Mouse (Mus musculus) thymus, postnatal 4 days (tissue): ENCODE data around the gene Tbp.

Experiments used
- DNase-seq: peaks from one replicate; pipeline ENCODE4 v3.0.0; 2021

The Tbp gene

DNA sequence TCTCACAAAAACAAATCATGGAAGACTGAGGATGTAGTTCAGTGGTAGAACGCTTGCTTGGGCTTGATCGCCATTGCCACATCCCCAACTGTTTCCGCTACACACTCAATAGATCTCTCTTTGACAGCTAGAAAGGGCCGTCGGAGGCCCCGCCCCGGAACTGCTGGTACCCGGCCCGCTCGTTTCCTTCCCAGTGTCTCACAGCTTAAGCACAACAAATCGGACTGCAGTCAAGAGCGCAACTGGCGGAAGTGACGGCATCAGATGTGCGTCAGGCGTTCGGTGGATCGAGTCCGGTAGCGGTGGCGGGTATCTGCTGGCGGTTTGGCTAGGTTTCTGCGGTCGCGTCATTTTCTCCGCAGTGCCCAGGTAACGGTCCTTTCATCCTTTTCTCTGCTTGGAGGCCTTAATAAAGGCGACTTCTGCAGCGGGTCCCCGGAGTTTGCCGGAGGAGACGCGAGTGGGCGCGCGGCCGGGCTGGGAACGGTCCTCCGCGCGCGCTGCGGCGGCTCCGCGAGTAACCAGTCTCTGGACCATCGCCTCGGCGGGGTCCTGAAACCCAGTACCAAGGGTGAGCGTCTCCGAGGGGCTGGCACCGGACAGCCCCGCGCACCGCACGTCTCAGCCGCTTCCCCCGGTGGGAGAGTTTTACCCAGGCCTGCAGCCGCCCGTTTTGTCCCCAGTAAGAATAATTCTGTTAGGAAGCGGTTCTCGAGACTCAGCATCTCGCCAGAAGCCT lies at the start of gene Tbp, which contains the start of gene Psmb1:
Gene Tbp (plus strand): TSS at position 233 of the 739 bp plus-strand sequence.
Gene Psmb1 (minus strand): TSS at position 96 of the 739 bp plus-strand sequence.
- DNase-seq = peak; percentile 96

DNA sequence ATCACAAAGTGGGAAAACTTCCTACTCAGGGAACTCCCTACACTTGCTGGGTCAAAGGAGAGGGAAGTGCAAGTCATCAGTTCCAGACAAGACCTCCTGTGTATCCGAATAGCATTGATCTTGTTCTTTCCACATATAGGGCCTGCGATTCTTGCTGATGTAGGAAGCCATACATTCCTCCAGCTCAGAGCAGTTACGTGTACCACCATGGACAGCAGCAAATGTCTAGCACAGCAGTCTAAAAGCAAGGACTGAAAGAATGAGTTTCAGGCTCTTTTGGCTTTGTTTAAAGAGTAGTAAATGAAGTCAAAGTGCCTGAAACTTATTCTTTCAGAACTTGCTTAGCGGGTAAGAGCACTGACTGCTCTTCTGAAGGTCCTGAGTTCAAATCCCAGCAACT lies 44.5 kb upstream of the Tbp start:
- no peak for DNase-seq

DNA sequence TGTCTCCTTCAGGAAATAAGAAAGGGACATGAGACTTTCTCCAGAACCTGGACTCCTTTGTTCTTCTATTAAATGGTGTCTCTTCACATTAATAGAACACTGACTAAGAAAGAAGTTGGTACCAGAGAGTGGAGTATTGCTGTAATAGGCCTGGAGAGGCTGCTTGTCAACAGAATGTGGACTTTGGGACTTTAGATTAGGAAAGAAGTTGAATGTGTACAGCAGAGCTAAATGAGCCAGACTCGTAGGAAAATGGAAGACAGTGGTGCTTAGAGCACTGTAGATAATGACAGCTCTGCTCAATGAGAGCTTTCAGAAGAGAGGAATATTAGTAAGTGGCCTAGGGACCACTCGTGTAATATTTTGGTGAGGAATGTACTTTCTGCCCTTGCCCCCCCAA lies 43.1 kb upstream of the Tbp start:
- DNase-seq = no peak

DNA sequence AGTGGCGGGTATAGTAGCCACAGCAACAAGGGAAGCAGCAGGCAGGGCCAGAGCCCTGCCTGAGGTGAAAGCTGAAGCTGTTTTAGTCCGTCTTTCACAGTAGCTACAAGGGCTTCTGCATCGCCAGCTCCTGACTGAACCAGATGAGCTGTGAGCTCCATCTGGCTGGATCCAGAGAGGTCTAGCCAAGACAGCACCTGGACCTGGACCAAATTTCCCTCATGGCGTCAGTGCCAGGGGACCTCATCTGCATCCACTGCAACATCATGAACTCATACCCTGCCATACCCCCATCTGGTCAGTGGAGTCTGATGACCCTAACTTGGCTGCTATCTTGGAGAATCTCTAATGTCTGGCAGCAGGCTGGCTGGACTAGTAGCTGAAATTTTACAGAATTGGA lies 39.9 kb upstream of the Tbp start:
- no peak for DNase-seq

DNA sequence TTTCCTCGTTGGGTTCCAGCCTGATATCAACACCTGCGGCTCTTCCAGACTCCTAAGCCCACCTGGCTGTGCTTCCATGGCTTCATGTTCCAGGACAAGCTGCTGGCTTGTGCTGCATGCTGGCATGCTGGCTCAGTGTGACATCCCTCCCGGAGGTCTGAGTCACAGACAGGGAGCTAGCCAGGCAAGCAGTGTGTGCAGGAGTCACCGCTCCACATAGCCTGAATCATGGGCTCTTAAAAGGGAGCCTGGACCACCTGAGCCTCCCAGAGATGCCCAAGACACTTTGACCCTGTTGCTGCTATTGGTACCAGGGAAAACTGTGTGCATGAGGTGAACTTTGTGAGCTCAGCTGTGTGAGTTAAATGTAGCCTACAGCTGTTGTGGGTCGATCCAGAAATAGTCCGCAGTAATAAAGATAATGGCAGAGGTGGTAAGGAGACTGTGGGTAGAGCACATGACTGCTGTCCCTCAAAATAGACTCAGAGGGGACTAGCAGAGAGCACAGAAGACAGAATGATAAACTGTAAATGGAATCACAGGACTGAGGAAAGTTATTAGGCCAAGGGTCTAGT lies 37.7 kb upstream of the Tbp start:
- no peak for DNase-seq

DNA sequence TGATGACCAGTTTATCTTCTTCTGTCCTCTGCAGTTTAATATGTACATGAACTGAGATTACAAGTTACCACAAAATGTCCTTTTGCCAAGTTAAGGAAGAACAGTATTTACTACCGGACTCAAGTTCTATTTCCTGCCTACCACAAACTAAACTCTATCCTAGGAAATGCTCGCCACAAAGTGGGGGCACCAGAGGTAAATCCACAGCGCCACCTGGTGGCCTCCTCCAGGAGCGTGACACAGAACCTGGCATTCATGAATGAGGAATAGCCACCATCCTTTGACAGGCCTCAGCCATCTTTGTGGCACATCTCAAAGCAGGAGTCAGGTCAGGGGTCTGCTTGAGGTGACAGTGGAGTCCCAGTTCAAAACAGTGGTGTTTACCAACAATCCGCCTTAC lies 32.0 kb upstream of the Tbp start:
- DNase-seq = peak; percentile 87

DNA sequence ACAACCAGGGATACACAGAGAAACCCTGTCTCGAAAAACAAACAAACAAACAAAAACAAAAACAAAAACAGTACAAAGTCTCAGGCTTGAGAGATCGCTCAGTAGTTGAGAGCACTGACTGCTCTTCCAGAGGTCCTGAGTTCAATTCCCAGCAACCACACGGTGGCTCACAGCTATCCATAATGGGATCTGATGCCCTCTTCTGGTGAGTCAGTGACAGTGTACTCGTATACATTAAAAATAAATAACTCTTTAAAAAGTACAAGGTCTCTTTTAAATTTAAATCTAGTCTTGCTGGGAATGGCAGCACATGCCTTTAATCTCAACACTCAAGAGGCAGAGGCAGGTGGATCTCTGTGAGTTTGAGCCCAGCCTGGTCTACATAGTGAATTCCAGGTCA lies 27.0 kb upstream of the Tbp start:
- no peak for DNase-seq

DNA sequence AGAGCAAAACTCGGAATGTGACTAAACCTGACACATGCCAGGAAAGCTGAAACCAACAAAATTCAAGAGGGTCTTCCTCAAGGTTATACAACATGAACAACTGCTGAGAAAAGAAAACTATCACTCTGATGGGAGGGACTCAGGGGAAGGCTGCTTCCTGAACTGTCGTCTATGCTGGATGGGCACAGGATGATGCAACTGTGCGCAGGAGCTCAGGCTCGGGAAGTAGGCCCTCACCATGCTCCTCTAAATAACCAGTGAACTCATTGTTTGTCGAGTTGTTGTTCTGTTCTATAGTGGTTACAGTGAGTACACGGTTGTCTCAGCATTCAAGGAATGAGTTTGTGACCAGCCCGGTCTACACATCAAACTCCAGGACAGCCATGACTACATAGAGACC lies 9.1 kb upstream of the Tbp start:
- no peak for DNase-seq

DNA sequence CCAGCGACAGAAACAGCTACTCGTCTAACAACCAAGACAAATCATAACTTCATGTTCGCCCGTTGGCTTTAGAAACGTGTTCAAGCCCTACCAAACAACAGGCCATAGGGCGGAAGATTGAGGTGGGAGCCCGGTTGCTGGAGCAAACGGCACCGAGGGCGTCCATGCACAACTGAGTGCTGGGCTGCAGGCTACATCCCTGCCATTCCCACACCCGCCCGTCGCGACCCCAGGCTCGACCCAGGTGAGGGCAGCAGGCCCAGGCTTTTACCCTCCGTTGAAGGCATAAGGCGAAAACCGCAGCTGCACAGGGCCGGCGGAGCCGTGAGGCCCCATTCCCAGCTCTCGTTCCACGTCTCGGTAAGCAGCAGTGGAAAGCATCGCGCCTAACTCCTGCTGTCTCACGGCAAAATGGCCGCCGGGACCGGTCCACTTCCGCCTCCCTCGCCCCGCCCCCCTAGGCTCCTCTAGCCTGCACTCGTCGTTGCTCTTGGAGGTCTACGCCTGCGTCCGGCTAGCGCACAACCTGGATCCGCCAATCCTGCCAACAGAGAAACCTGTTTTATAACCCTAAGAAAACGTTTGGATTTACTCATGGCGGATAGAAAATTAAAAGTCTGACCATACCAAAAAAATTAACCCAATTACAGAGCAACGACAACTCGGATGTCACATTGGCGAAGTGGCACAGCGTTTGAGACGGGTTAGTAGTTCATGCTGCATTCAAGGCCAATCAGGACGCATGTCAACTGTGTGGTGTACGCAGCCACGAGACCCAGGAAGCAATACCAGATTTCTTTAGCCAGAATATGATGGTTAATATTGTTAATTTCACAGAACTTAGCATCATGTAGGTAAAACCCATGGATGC lies 1.6 kb upstream of the Tbp start:
- DNase-seq = peak; percentile 97

DNA sequence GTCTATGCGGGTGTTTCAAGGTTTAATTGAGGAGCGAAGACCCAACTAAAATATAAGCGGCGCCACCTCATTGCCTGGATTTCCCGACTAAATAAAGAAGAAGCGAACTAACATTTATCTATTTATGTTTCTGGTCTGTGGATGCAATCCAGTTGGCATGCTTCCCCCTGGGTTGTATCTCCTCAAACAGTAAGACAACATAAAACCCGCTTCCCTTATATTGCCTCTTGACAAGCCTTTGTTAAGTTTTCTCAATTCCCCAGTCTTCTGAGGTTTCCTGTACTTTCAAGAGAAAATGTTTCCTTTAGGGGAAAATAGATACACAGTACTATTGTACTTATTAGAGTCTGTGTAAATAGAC lies 955 bp upstream of the Tbp start:
- no peak for DNase-seq

DNA sequence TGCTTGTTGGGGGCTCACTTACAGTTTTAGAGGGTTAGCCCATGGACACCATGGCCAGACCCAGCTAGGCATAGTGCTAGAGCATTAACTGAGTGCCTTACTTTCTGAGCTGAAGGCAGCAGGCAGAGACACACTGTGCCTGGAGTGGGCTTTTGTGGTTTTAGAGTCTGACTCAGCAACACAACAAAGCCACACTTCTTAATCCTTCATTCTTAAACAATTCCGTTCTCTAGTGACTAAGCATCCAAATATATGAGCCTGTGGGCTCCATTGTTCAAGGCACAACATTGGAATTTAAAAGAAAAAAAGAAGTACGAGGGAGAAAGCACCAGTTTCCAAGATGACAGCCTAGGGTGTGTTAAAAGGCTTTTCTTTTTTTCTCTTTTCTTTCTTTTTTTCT lies 11.0 kb downstream of the Tbp start:
- DNase-seq = no peak

DNA sequence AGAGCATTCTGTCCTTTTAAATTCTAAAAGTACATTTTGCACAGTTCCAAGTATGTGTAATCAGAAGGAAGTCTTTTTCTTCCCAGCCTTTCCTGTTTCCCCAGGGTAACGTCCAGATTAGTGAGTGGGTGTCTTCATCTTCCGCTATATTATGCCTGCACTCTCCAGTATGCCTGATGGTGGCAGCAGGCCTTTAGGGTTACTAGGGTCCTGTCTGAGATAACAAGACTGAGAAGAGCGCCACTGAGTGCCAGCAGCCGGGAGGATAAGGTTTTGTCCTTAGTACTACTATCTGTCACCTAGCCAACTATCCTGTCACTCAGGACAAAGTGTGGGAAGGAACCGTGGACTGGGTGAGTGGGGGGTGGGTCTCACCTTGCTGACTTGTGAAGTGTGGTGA lies 18.1 kb downstream of the Tbp start:
- no peak for DNase-seq

DNA sequence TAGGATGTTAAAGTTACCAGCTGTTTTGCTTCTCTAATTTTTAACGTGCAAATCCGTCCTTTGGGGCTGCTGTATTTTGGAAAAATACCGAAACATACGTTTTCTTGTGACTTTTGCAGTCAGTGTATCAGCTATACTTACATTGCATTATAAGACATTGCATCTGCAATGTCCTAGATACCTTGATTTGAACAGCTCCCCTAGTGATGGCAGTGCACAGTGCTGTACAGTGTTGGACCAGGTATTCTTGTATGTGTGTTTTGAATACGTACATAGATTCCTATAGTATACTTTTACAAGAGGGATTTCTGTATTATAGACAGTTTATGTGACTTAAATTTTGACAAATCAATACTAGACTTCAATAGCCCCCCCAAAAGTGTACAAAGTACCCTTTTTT lies 18.5 kb downstream of the Tbp start:
- DNase-seq = no peak

DNA sequence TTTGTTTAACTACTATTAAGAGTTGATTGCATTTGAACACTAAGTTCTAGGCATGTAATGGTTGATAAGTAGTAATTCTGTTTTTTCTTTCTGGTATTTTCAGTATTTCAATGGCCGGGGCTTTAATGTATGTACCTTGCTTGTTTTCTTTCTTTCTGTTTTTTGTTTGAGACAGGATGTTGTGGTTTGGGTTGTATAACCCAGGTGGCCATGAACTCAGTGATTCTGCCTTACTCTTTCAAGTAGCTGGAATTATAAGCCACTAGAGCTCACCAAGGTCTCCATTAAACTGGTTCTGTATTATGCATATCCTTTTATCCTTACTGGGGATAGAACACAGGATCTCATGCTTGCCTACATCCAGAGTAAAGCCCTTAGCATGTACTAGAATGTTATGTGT lies 19.1 kb downstream of the Tbp start:
- DNase-seq = no peak

DNA sequence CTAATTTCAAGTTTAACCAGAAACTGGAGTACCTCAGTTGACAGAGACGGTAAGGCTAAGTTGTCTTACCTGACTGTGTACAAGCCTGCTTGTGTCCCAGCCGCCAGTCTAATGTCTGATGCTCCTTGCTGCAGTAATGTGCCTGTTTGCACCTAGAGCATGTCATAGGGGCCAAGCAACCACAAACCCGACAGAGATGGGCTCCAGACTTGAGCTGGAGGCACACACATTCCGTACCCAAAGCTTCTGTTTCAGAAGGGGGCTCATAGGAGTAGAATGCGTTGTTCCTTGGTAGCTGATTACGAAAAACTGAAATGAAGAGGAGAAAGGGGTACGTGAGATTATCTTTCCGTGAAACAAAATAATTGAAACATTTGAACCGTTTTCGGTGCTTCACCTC lies 26.6 kb downstream of the Tbp start:
- peak; percentile 22 for DNase-seq

DNA sequence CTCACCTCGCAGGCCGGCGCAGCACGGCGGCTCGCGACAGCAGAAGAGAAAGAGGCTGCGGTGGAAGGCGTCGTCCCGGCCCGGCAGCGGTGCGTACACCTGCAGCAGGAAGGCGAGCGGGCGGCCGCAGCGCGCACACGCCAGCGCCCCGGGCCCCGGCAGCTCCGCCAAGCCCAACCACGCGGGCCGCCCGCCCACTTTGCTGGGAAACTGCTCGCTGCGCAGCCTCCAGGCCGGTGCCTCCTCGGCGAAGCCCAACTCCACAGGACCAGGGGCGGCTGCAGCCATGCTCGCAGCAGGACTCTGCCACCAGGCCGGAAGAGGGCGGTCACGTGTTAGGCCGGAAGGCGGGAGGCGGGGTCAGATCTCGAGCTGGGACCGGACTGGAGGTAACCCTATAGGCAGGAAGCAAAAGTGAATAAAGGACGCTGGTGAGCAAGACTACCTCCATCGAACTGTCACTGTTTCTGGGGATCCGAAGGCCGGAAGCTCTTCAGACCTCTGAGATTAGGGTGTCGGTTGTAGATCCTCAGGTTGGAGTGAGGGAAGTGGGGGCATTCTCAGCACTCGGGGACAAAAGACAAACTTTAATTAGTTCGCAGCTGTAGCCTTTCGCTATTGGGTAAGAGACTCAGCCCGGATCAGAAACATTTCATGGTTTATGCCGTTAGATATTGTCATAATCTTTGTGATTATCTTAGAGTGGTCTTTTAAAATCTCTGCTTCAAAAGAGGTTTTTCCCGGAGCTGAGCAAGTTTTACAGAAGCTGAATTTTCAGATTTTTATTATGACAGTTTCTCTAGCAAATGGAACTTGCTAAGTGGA lies 27.5 kb downstream of the Tbp start, which contains the start of gene Pdcd2:
Gene Pdcd2 (minus strand): TSS at position 316 of the 825 bp plus-strand sequence.
- DNase-seq = peak; percentile 94

DNA sequence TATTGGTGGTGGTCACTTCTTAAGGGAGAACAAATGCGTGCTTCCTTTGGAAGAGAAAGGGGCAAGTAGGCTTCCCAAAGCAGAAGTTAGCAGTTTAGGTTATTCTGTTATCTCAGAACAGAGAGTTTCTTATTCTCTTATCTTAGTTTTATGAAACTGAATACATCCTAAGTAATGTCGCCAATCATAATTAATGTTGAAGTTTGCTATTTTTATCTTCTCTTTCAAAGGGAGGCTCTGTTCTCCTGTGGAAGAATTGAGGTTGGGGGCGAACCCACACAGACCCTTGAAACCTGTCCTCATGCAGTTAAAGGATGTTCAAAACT lies 28.1 kb downstream of the Tbp start:
- no peak for DNase-seq

DNA sequence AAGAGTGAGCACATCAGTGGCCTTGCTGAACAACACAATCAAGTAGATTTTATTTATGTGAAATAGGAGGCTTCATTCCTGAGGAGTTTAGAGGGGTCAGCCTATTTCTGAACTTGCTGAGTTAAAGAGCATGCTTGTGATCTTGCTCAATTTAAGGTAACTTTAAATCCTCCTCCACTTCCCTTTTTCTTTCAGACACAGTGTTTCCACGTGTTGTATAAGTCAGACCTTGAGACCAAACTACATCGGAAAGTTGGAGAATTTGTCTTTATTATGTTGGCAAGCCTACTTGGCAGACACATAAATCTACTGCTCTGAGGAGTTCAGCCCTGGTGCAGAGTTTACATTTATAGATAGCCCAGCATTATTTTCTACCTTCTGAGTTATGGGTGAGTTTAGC lies 29.2 kb downstream of the Tbp start:
- no peak for DNase-seq

DNA sequence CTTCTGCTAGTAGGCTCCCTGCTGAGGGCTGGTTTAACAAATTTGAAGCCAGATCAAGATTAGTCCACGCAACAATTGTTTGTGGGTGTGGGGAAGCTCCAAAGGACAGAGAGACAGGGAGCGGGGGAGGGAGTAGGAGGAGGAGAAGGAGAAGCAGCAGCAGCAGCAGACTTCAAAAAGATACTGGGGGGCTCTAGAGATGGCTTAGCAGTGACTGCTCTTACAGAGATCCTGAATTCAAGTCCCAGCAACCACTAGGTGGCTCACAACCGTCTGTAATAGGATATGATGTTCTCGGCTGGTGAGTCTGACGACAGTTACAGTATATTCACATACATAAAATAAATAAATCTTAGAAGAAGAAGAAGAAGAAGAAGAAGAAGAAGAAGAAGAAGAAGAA lies 30.5 kb downstream of the Tbp start:
- peak; percentile 75 for DNase-seq

DNA sequence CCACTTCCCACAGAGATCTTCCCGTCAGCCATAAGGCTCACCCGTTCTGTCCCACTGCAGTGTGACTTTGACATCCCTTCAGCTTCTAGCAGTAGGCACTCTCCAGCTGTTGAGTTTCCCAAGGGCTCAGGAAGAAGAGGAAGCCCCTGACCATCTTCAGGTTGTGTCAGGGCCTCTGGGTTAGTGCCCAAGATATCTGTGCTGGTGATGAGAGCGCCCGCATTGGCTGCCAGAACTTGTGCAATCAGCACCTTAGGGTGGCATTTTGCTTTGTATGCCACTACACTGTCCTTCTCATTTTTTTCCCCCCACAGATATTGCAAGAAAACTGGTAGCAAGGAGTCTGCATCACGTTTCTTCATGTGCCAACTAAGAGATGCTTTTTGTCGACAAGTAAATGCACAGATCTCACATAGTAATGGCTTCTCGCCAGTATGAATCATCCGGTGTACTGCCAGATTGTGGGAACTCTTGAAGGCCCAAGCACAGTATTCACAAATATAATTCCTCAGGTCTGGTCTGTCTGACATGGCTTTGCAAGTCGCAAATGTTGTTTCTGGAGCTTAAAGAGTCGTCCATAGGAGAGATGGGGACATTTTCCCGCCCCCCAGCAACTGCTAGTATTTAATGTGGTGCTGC lies 35.6 kb downstream of the Tbp start:
- no peak for DNase-seq

DNA sequence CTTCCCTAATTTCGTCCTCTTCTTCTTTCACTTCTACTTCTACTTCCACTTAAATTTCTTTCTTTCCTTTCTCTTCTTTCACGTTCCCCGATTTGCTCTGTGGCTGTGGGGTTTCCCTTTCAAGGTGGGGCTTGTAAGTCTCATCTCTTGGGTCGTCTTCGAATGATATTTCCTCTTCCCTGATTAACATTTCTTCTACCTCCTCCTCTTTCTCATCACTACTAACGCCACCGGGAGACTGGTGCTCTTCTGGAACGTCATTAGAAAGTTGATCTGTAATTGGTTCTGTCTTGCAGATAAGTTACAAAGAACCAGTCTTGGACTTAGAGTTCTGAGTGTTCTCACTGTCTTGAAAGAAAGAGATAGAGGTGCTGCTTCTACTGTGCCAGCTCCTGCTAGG lies 36.3 kb downstream of the Tbp start:
- DNase-seq = no peak

DNA sequence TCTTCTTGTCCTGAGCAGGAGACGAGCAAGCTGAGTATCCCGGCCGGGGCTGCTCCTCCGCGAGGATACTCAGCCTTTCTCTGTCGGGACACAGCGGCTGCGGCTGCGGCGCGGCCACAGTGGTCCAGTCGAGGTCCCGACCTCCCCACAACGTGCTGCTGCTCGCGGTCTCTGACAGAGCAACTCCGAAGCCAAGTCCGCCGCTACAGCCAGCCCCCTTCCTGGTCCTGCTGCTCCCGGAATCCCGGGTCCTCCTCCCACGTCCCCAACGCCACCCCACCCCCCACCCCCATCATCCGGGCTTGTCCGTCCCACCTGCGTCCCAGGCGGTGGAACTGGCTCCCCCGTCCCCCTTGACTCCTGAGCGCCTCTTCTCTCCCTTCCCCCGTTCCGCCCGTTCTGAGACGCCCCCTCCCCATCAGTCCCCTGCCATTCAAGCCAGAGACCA lies 36.8 kb downstream of the Tbp start:
- DNase-seq = peak; percentile 12

DNA sequence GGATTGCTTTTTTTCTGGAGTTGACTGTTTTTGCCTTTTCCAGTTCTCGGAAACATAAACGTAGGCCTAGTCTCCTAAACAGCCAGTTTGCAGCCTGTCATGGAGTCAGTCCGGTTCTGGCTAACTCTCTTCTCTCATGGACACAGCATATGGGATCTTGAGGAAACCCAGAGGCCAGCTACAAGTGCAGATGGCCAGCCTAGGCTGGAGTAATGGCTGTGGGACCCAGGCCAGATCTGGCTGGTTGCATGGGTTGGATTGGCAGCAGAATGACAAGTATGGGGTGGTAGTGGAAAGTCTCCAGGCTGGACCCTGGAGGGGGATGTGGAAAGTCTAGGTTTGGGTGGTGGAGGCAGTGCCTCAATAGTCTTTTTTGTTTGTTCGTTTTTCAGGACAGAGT lies 40.6 kb downstream of the Tbp start:
- DNase-seq = no peak
